11 mouse cellular contexts compared by ENCODE assay signal in the genomic region with DNA sequence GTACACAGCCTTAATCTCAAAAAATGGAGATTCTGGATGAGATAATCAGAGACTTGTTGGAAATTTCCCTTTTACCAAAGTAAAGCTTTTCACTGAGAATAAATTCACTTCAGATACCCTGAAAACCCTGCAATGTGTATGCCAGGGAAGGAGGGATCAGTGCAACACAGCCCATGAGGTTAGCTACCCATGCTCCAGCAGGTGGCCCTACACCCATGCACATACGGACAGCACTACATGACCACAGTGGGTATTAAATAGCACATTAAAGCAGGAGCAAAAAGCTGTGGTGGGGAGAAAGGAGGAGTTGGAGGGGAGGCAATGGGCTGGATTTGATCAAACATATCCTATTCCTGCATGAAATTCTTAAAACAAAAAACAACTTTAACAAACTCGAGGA. TPM values are rescaled to one million over a fixed set of nuclear protein-coding genes. Genes with fewer than 3 reads are reported as not detected.
A peak's percentile ranks its signal among the peaks of the same experiment; 100 is the strongest.
DNase-seq lines count a peak whose midpoint lies in the region; ATAC-seq lines count a peak whose summit lies in the region.
"Had no signal": no experiment of that assay in that cellular context is flagged by ENCODE, and none has a peak within 500 bp of the region (broad histone marks: within the 10 kb centered on the region; RNA-seq: fewer than 3 reads in every experiment).

No protein-coding gene starts in this region.

- peak; percentile 15 to 41 for DNase-seq in cerebellum, postnatal 25 days
- DNase-seq in cerebellum, adult 11-12 months: no peak
- peak; percentile 18 for DNase-seq in kidney, adult 11 months
- no peak for DNase-seq in kidney, adult 8-10 months
- no peak for DNase-seq in midbrain, embryonic 11.5 days (ENCODE audit: low spot score, missing footprints)
- DNase-seq in lung, postnatal 14 days: peak; percentile 5
- no peak for DNase-seq in thymus, adult 18-20 months
- DNase-seq: gastrocnemius, postnatal 10 days had no signal

- H3K9ac ChIP-seq in midbrain, embryonic 13.5 days (replicated peaks): no peak overlapping the region
- no peak overlapping the region for H3K9ac ChIP-seq in midbrain, embryonic 11.5 days (ENCODE audit: low read length)
- H3K9ac ChIP-seq: neural tube, embryonic 12.5 days had no signal

- no peaks in the 10 kb centered on the region for H3K9me3 ChIP-seq in midbrain, embryonic 13.5 days
- H3K9me3 ChIP-seq in midbrain, embryonic 11.5 days (ENCODE audit: control insufficient read depth, low read length): no peaks in the 10 kb centered on the region
- H3K9me3 ChIP-seq: neural tube, embryonic 12.5 days had no signal

- H3K27me3 ChIP-seq in midbrain, embryonic 13.5 days: no peaks in the 10 kb centered on the region
- H3K27me3 ChIP-seq in midbrain, embryonic 11.5 days (ENCODE audit: control insufficient read depth, insufficient read depth, low read length): no peaks in the 10 kb centered on the region
- H3K27me3 ChIP-seq: neural tube, embryonic 12.5 days had no signal

- peak; percentile 58; the same call in 1 of the 2 replicates for ATAC-seq in midbrain, embryonic 13.5 days
- ATAC-seq in midbrain, embryonic 11.5 days (ENCODE audit: low FRiP score): no peak

- H3K36me3 ChIP-seq in midbrain, embryonic 13.5 days: peaks cover 30% of the 10 kb centered on the region
- no peaks in the 10 kb centered on the region for H3K36me3 ChIP-seq in midbrain, embryonic 11.5 days (ENCODE audit: control insufficient read depth, insufficient read depth, low read length)

- 79% methylated on average over 2 of the region's 2 CpGs for WGBS in midbrain, embryonic 13.5 days
- 88% methylated on average over 2 of the region's 2 CpGs for WGBS in midbrain, embryonic 11.5 days

- H3K27ac ChIP-seq in midbrain, embryonic 13.5 days: no peak overlapping the region
- H3K27ac ChIP-seq in midbrain, embryonic 11.5 days (ENCODE audit: low read depth, low read length): no peak overlapping the region
- H3K27ac ChIP-seq: macrophage; neural tube, embryonic 12.5 days had no signal

- no peaks in the 10 kb centered on the region for H3K4me1 ChIP-seq in midbrain, embryonic 13.5 days (replicated peaks)
- H3K4me1 ChIP-seq in midbrain, embryonic 11.5 days (ENCODE audit: control insufficient read depth, insufficient read depth, low read length): no peaks in the 10 kb centered on the region
- H3K4me1 ChIP-seq: neural tube, embryonic 12.5 days had no signal

- H3K4me3 ChIP-seq in midbrain, embryonic 13.5 days (replicated peaks): no peak overlapping the region
- no peak overlapping the region for H3K4me3 ChIP-seq in midbrain, embryonic 11.5 days (ENCODE audit: low read depth, low read length)
- H3K4me3 ChIP-seq: neural tube, embryonic 12.5 days had no signal

- no peak overlapping the region for H3K4me2 ChIP-seq in midbrain, embryonic 13.5 days (replicated peaks)
- H3K4me2 ChIP-seq in midbrain, embryonic 11.5 days: no peak overlapping the region
- H3K4me2 ChIP-seq: neural tube, embryonic 12.5 days had no signal

RNA-seq across cellular contexts. Expression of gene Pgrmc2, which starts 12.3 kb away (rescaled TPM):
- polyA plus RNA-seq in midbrain, embryonic 13.5 days (2015; fragmentation: Nextera tagmentation; extraction: Ambion mirVana): 24.8 and 27.6 TPM in 2 replicates
- 27.6 and 27.7 TPM in 2 replicates for polyA plus RNA-seq in midbrain, embryonic 11.5 days (2014; fragmentation: Nextera tagmentation; extraction: Ambion mirVana)

Comparison
In these comparisons a context has a peak if more than half of its experiments do, and no peak if none do; other contexts are left out.
1. DNase-seq: peak in cerebellum, postnatal 25 days (2 of 2), kidney, adult 11 months (single experiment) and lung, postnatal 14 days (single experiment); none in cerebellum, adult 11-12 months (single experiment), kidney, adult 8-10 months (0 of 2), midbrain, embryonic 11.5 days (single experiment) and thymus, adult 18-20 months (0 of 2).